31 mouse cellular contexts compared by ENCODE assay signal in genomic region chr12:110456024-110456423, GRCm38 (mm10). TPM values are rescaled to one million over a fixed set of nuclear protein-coding genes. Genes with fewer than 3 reads are reported as not detected.
DNase-seq lines count a peak whose midpoint lies in the region; ATAC-seq and TF ChIP-seq lines count a peak whose summit lies in the region.
"Had no signal": no experiment of that assay in that cellular context is flagged by ENCODE, and none has a peak within 500 bp of the region (broad histone marks: within the 10 kb centered on the region; RNA-seq: fewer than 3 reads in every experiment).

No protein-coding gene starts in this region.

- H3K36me3 ChIP-seq in embryonic facial prominence, embryonic 13.5 days: 0 out of 2 replicates have a peak, but pooled peaks cover 4% of the 10 kb centered on the region
- no peaks in the 10 kb centered on the region for H3K36me3 ChIP-seq in embryonic facial prominence, embryonic 10.5 days (replicated peaks)
- H3K36me3 ChIP-seq in hindbrain, embryonic 13.5 days: peaks cover 5% of the 10 kb centered on the region; the same call in 1 of the 2 replicates
- peaks cover 7% of the 10 kb centered on the region for H3K36me3 ChIP-seq in hindbrain, embryonic 14.5 days (replicated peaks; ENCODE audit: control insufficient read depth, insufficient read depth)
- H3K36me3 ChIP-seq: embryonic facial prominence, embryonic 12.5 days; embryonic facial prominence, embryonic 15.5 days; forebrain, embryonic 10.5 days; forebrain, embryonic 12.5 days had no signal

- no peak for DNase-seq in embryonic facial prominence, embryonic 10.5 days (ENCODE audit: low spot score)
- no peak for DNase-seq in hindbrain, embryonic 14.5 days (ENCODE audit: low spot score)
- DNase-seq in left cerebral cortex, adult 2 months (ENCODE audit: extremely low spot score in 1 of 2, low spot score in 2 of 2): no peak
- DNase-seq in left cerebral cortex, adult 8-10 months (ENCODE audit: low spot score in 2 of 2): no peak
- DNase-seq in brain, adult 2 months (ENCODE audit: low read depth, low spot score): peak; percentile 77
- DNase-seq in thymus, postnatal 0 days (ENCODE audit: low spot score): no peak
- DNase-seq: adrenal gland, adult 8-10 months; adrenal gland, postnatal 14 days; adrenal gland, postnatal 36 days; B cell, adult 2 months; cerebellum, adult 11 months; cerebellum, adult 18-20 months; cerebellum, adult 8-10 months; cerebellum, adult 9-11 months; cerebellum, postnatal 14 days; cerebellum, postnatal 36 days; embryo, embryonic 11 days had no signal

- 0 out of 2 replicates have a peak overlapping the region, but pooled peaks have one; percentile 3 for H3K9ac ChIP-seq in embryonic facial prominence, embryonic 13.5 days
- peak overlapping the region; percentile 35; the same call in 1 of the 2 replicates for H3K9ac ChIP-seq in hindbrain, embryonic 13.5 days
- no peak overlapping the region for H3K9ac ChIP-seq in hindbrain, embryonic 14.5 days
- H3K9ac ChIP-seq: embryonic facial prominence, embryonic 12.5 days; embryonic facial prominence, embryonic 15.5 days; forebrain, embryonic 12.5 days had no signal

- intact Hi-C loops in left cerebral cortex, adult 2 months (cut with DNase I): no loop called here

- no peaks in the 10 kb centered on the region for H3K4me1 ChIP-seq in embryonic facial prominence, embryonic 13.5 days
- no peaks in the 10 kb centered on the region for H3K4me1 ChIP-seq in embryonic facial prominence, embryonic 10.5 days
- H3K4me1 ChIP-seq in hindbrain, embryonic 13.5 days (replicated peaks): peaks cover 9% of the 10 kb centered on the region
- H3K4me1 ChIP-seq in hindbrain, embryonic 14.5 days (replicated peaks; ENCODE audit: control insufficient read depth, insufficient read depth, low read length): no peaks in the 10 kb centered on the region
- H3K4me1 ChIP-seq: embryonic facial prominence, embryonic 12.5 days; embryonic facial prominence, embryonic 15.5 days; forebrain, embryonic 10.5 days; forebrain, embryonic 12.5 days had no signal

- no peak for ATAC-seq in embryonic facial prominence, embryonic 13.5 days (ENCODE audit: insufficient number of reproducible peaks, insufficient read depth, low FRiP score, low TSS enrichment, low read depth)
- ATAC-seq in hindbrain, embryonic 13.5 days (ENCODE audit: low FRiP score): no peak
- no peak for ATAC-seq in hindbrain, embryonic 14.5 days (ENCODE audit: low FRiP score)
- ATAC-seq: activated CD4-positive, CD25-positive, alpha-beta regulatory T cell, adult 4 months; CD4-positive, CD25-positive, alpha-beta regulatory T cell, adult 4 months; forebrain, embryonic 14.5 days; forebrain, embryonic 16.5 days; Patski had no signal

- no peak for TF ChIP-seq CTCF in left cerebral cortex, adult 2 months (IDR thresholded peaks at IDR 0.05)

- no peaks in the 10 kb centered on the region for H3K27me3 ChIP-seq in embryonic facial prominence, embryonic 13.5 days
- H3K27me3 ChIP-seq in embryonic facial prominence, embryonic 10.5 days (replicated peaks; ENCODE audit: low read depth, poor library complexity, severe bottlenecking): no peaks in the 10 kb centered on the region
- no peaks in the 10 kb centered on the region for H3K27me3 ChIP-seq in hindbrain, embryonic 13.5 days
- H3K27me3 ChIP-seq in hindbrain, embryonic 14.5 days (ENCODE audit: control insufficient read depth, insufficient read depth, low read length): no peaks in the 10 kb centered on the region
- H3K27me3 ChIP-seq: CH12.LX; embryonic facial prominence, embryonic 12.5 days; embryonic facial prominence, embryonic 15.5 days; forebrain, embryonic 12.5 days; Patski had no signal

- no peak overlapping the region for H3K4me2 ChIP-seq in embryonic facial prominence, embryonic 13.5 days
- H3K4me2 ChIP-seq in hindbrain, embryonic 13.5 days: no peak overlapping the region
- no peak overlapping the region for H3K4me2 ChIP-seq in hindbrain, embryonic 14.5 days (replicated peaks)
- H3K4me2 ChIP-seq: embryonic facial prominence, embryonic 12.5 days; embryonic facial prominence, embryonic 15.5 days; forebrain, embryonic 12.5 days had no signal

- 84% methylated on average over 7 of the region's 7 CpGs for whole genome bisulfite sequencing in embryonic facial prominence, embryonic 13.5 days
- WGBS in embryonic facial prominence, embryonic 10.5 days: 88% methylated on average over 7 of the region's 7 CpGs
- 90% methylated on average over 7 of the region's 7 CpGs for WGBS in hindbrain, embryonic 13.5 days
- 87% methylated on average over 7 of the region's 7 CpGs for WGBS in hindbrain, embryonic 14.5 days

- H3K27ac ChIP-seq in embryonic facial prominence, embryonic 13.5 days: no peak overlapping the region
- H3K27ac ChIP-seq in embryonic facial prominence, embryonic 10.5 days (replicated peaks): no peak overlapping the region
- H3K27ac ChIP-seq in hindbrain, embryonic 13.5 days: no peak overlapping the region
- H3K27ac ChIP-seq in hindbrain, embryonic 14.5 days: no peak overlapping the region
- H3K27ac ChIP-seq in left cerebral cortex, adult 2 months: 0 out of 2 replicates have a peak overlapping the region, but pooled peaks have one; percentile 24
- H3K27ac ChIP-seq: embryonic facial prominence, embryonic 12.5 days; embryonic facial prominence, embryonic 15.5 days; forebrain, embryonic 10.5 days; forebrain, embryonic 12.5 days had no signal

- no peaks in the 10 kb centered on the region for H3K9me3 ChIP-seq in embryonic facial prominence, embryonic 13.5 days
- H3K9me3 ChIP-seq in embryonic facial prominence, embryonic 10.5 days: no peaks in the 10 kb centered on the region
- H3K9me3 ChIP-seq in hindbrain, embryonic 13.5 days: no peaks in the 10 kb centered on the region
- H3K9me3 ChIP-seq in hindbrain, embryonic 14.5 days (ENCODE audit: control insufficient read depth, low read length): no peaks in the 10 kb centered on the region
- H3K9me3 ChIP-seq: embryonic facial prominence, embryonic 12.5 days; embryonic facial prominence, embryonic 15.5 days; forebrain, embryonic 10.5 days; forebrain, embryonic 12.5 days; G1E had no signal

- H3K4me3 ChIP-seq in embryonic facial prominence, embryonic 13.5 days: no peak overlapping the region
- no peak overlapping the region for H3K4me3 ChIP-seq in embryonic facial prominence, embryonic 10.5 days
- H3K4me3 ChIP-seq in hindbrain, embryonic 13.5 days: no peak overlapping the region
- H3K4me3 ChIP-seq in hindbrain, embryonic 14.5 days (replicated peaks; ENCODE audit: low read length): no peak overlapping the region
- H3K4me3 ChIP-seq in left cerebral cortex, adult 2 months: no peak overlapping the region
- H3K4me3 ChIP-seq: embryonic facial prominence, embryonic 12.5 days; embryonic facial prominence, embryonic 15.5 days; erythroblast, embryonic 14.5 days; forebrain, embryonic 10.5 days; forebrain, embryonic 12.5 days had no signal

RNA-seq across cellular contexts. Expression of gene Ppp2r5c, which starts 9.1 kb away (rescaled TPM):
- 151 TPM in 2 replicates for polyA plus RNA-seq in embryonic facial prominence, embryonic 13.5 days (2015; fragmentation: Nextera tagmentation; extraction: Ambion mirVana)
- 141 and 143 TPM in 2 replicates for polyA plus RNA-seq in embryonic facial prominence, embryonic 10.5 days (2016; fragmentation: Nextera tagmentation; extraction: Ambion mirVana)
- polyA plus RNA-seq in hindbrain, embryonic 13.5 days (2015; fragmentation: Nextera tagmentation; extraction: Ambion mirVana): 142 and 144 TPM in 2 replicates
- polyA plus RNA-seq in hindbrain, embryonic 14.5 days (2014; fragmentation: Nextera tagmentation; extraction: Ambion mirVana): 163 TPM in 2 replicates
- total RNA-seq in left cerebral cortex, adult 2 months (2021): 100 to 1,000 TPM; 266 to 272 TPM
- total RNA-seq in left cerebral cortex, adult 8-10 months (2022): 100 to 1,000 TPM; 247 to 274 (median 263) TPM
- 309 and 319 TPM in 2 replicates for polyA plus RNA-seq in thymus, postnatal 0 days (2015; fragmentation: Nextera tagmentation; extraction: Ambion mirVana)
